Comparison of ENCODE assay signal across 16 mouse cellular contexts in the genomic region with DNA sequence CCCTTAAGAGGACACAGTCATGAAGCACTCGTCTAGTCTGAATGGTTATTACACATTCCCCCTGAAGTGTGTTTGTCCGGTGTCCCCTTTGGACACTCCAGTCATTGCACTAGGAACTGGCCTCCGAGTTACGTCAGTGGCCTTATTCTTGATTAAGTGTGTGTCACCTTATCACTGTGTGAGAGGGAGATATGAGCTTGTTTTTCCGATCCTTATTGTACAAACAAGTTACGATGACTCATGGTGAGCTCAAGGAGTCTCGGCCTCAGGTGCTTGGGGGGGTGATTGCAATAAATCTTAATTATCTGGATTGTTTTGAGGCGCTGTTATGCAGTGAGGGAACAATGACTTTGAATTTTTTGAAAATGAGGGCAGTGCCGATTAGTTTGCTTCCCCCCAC.
DNase-seq lines count a peak whose midpoint lies in the region; ATAC-seq and TF ChIP-seq lines count a peak whose summit lies in the region.
"Had no signal": no experiment of that assay in that cellular context is flagged by ENCODE, and none has a peak within 500 bp of the region (broad histone marks: within the 10 kb centered on the region; RNA-seq: fewer than 3 reads in every experiment).

No protein-coding gene starts in this region.

- no peak overlapping the region for H3K9ac ChIP-seq in kidney, embryonic 15.5 days
- H3K9ac ChIP-seq in liver, postnatal 0 days (replicated peaks) = no peak overlapping the region
- H3K9ac ChIP-seq: embryonic facial prominence, embryonic 12.5 days; forebrain, embryonic 15.5 days; liver, embryonic 15.5 days; neural tube, embryonic 13.5 days had no signal

- ATAC-seq in kidney, embryonic 15.5 days (replicated peaks; ENCODE audit: low FRiP score) = no peak
- peak; percentile 54 for ATAC-seq in liver, postnatal 0 days
- ATAC-seq in activated CD4-positive, CD25-positive, alpha-beta regulatory T cell, adult 4 months = no peak
- ATAC-seq: forebrain, embryonic 15.5 days had no signal

- no peak overlapping the region for H3K27ac ChIP-seq in kidney, embryonic 15.5 days
- H3K27ac ChIP-seq in liver, postnatal 0 days (ENCODE audit: low read depth) = no peak overlapping the region
- H3K27ac ChIP-seq: embryonic facial prominence, embryonic 12.5 days; forebrain, embryonic 15.5 days; hindbrain, embryonic 10.5 days; liver, embryonic 15.5 days; midbrain, embryonic 10.5 days; neural tube, embryonic 13.5 days had no signal

- H3K36me3 ChIP-seq in kidney, embryonic 15.5 days = no peaks in the 10 kb centered on the region
- no peaks in the 10 kb centered on the region for H3K36me3 ChIP-seq in liver, postnatal 0 days (replicated peaks; ENCODE audit: insufficient read depth, low read length)
- H3K36me3 ChIP-seq: embryonic facial prominence, embryonic 12.5 days; forebrain, embryonic 15.5 days; hindbrain, embryonic 10.5 days; liver, embryonic 15.5 days; midbrain, embryonic 10.5 days; neural tube, embryonic 13.5 days had no signal

- H3K9me3 ChIP-seq in kidney, embryonic 15.5 days (replicated peaks) = no peaks in the 10 kb centered on the region
- H3K9me3 ChIP-seq in liver, postnatal 0 days (ENCODE audit: low read length) = no peaks in the 10 kb centered on the region
- H3K9me3 ChIP-seq: embryonic facial prominence, embryonic 12.5 days; forebrain, embryonic 15.5 days; hindbrain, embryonic 10.5 days; liver, embryonic 15.5 days; midbrain, embryonic 10.5 days; neural tube, embryonic 13.5 days had no signal

- TF ChIP-seq EP300 in liver, postnatal 0 days (IDR thresholded peaks at IDR 0.05; ENCODE audit: low read depth) = peak; percentile 65

- DNase-seq in kidney, adult 9 months = peak; percentile 10
- DNase-seq in urinary bladder, postnatal 14 days (ENCODE audit: low spot score) = peak; percentile 24
- DNase-seq in urinary bladder, postnatal 4 days (ENCODE audit: low spot score in 2 of 2) = no peak
- no peak for DNase-seq in liver, postnatal 0 days
- no peak for DNase-seq in thymus, adult 18-20 months
- DNase-seq: cerebellum, adult 8-10 months; left cerebral cortex, postnatal 4 days; lung, postnatal 36 days had no signal

- TF ChIP-seq CTCF in liver, postnatal 0 days (IDR thresholded peaks at IDR 0.05; ENCODE audit: low read depth) = no peak

- WGBS in kidney, embryonic 15.5 days = 58% methylated on average over 9 of the region's 9 CpGs
- 52% methylated on average over 9 of the region's 9 CpGs for WGBS in liver, postnatal 0 days (ENCODE audit: insufficient replicate concordance)

- H3K4me2 ChIP-seq in kidney, embryonic 15.5 days = no peak overlapping the region
- H3K4me2 ChIP-seq in liver, postnatal 0 days (ENCODE audit: low read depth, low read length) = no peak overlapping the region
- H3K4me2 ChIP-seq: embryonic facial prominence, embryonic 12.5 days; forebrain, embryonic 15.5 days; liver, embryonic 15.5 days; neural tube, embryonic 13.5 days had no signal

- H3K4me1 ChIP-seq in kidney, embryonic 15.5 days = no peaks in the 10 kb centered on the region
- no peaks in the 10 kb centered on the region for H3K4me1 ChIP-seq in liver, postnatal 0 days (ENCODE audit: insufficient read depth)
- H3K4me1 ChIP-seq: embryonic facial prominence, embryonic 12.5 days; forebrain, embryonic 15.5 days; hindbrain, embryonic 10.5 days; liver, embryonic 15.5 days; midbrain, embryonic 10.5 days; neural tube, embryonic 13.5 days had no signal

- H3K4me3 ChIP-seq in kidney, embryonic 15.5 days (replicated peaks) = no peak overlapping the region
- no peak overlapping the region for H3K4me3 ChIP-seq in liver, postnatal 0 days (ENCODE audit: low read depth, low read length)
- H3K4me3 ChIP-seq: embryonic facial prominence, embryonic 12.5 days; forebrain, embryonic 15.5 days; hindbrain, embryonic 10.5 days; liver, embryonic 15.5 days; midbrain, embryonic 10.5 days; neural tube, embryonic 13.5 days had no signal

- peaks cover 15% of the 10 kb centered on the region for H3K27me3 ChIP-seq in kidney, embryonic 15.5 days
- no peaks in the 10 kb centered on the region for H3K27me3 ChIP-seq in liver, postnatal 0 days (ENCODE audit: insufficient read depth, low read length)
- H3K27me3 ChIP-seq: forebrain, embryonic 15.5 days; liver, embryonic 15.5 days; neural tube, embryonic 13.5 days had no signal

Comparison
In these comparisons a context has a peak if more than half of its experiments do, and no peak if none do; other contexts are left out.
1. DNase-seq: peak in kidney, adult 9 months (single experiment) and urinary bladder, postnatal 14 days (single experiment); none in urinary bladder, postnatal 4 days (0 of 2), liver, postnatal 0 days (single experiment) and thymus, adult 18-20 months (0 of 2).